Mouse (Mus musculus) right cerebral cortex, postnatal 4 days (tissue): ENCODE data around the gene Gm11756.
"Not testable (repeated sequence)": the region's sequence is repeated elsewhere in the genome, so short reads cannot be mapped to it uniquely, and the experiment has no call there.

ENCODE experiments used
- DNase-seq: peaks from one replicate; pipeline ENCODE4 v3.0.0-alpha.2; 2022

Gene Gm11756

GRCm38 (mm10) chr4:73920660-73921059, at the start of gene Gm11756:
TSS of gene Gm11756 (minus strand) at chr4:73920760.
- DNase-seq: not testable (repeated sequence)

- DNase-seq: no peak
Measured at GRCm38 (mm10) chr4:73950375-73950896, 29.9 kb upstream of the Gm11756 start, which contains the start of gene 2310002L09Rik. TSS of gene 2310002L09Rik (minus strand) at chr4:73950846.

GRCm38 (mm10) chr4:73905853-73906252, 14.7 kb downstream of the Gm11756 start, which contains the start of gene Gm13871:
TSS of gene Gm13871 (minus strand) at chr4:73905953.
- DNase-seq: not testable (repeated sequence)

GRCm38 (mm10) chr4:73891012-73891411, 29.5 kb downstream of the Gm11756 start, which contains the start of gene Gm11757:
TSS of gene Gm11757 (minus strand) at chr4:73891112.
- not testable (repeated sequence) for DNase-seq

- not testable (repeated sequence) for DNase-seq
Measured at GRCm38 (mm10) chr4:73876166-73876565, 44.4 kb downstream of the Gm11756 start, which contains the start of gene Gm11758. TSS of gene Gm11758 (minus strand) at chr4:73876266.
